Mouse (Mus musculus) adipocyte (in vitro differentiated cells): Measurements from ENCODE around the gene Doc2g.
A peak's percentile ranks its signal among the peaks of the same experiment; 100 is the strongest.

Source experiments
- DNase-seq: peaks from one replicate; pipeline ENCODE4 v3.0.0-alpha.2; 2016; ENCODE audit warnings: low spot score

Gene Doc2g

GRCm38 (mm10) chr19:3991562-3991961 is 11.6 kb upstream of the Doc2g start:
- no peak for DNase-seq

DNA sequence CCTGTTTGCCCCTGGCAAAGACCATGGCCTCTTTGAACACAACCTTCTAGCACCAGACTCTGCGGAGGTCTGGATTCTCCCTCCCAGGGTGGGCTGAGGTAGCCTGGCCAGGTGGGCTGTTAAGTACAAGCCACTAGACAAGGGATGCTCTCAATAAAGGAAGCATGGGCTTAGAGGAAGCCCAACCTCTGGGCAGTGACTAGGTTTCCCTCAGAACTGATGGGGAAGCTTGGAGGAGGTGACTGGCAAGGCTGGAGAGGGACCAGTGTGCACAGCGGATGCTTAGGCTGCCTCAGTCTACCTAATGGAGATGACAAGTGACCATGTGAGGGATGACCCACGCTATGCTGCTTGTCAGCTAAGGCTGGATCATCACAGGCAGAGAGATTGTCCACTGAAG is 11.1 kb upstream of the Doc2g start:
- DNase-seq: no peak

DNA sequence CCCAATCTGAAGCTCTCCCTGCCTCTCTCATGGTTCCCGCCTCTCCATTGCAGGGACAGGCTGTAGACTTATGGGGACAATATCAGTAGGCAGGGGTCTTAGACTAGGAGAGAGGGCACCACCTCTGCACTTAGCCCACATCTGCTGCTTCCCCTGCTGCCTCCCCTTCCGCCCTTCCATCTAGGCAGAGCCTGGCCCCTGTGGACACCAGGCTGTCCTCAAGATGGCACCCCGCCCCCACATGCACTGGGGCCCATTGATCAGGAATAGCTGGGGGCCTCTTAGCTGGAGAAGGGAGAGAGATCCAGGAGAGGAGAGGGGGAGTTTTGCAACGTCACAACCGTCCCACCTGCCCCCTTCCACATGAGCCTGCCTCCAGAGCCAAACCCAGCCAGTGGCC is 10.7 kb upstream of the Doc2g start, which contains the start of gene Tbx10:
Gene Tbx10, plus strand, starts transcription at position 337 of the 400 bp plus-strand sequence.
- DNase-seq: no peak

DNA sequence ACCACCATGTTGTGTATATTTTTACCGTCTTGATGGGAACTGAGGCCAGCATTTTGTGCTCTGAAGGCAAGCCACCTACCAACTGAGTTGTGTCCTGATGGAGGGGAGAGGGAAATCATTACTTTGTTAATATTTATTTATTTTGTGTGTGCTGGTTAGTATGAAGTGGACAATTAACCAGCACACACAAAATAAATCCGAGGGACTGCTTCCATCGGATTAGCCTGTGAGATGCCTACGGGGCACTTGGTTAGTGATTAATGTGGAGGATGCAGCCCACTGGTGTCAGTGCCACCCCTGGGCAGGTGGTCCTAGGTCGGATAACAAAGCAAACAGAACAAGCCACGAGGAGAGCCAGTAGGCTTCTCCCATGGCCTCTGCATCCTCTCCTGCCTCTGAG is 8.2 kb upstream of the Doc2g start:
- no peak for DNase-seq

GRCm38 (mm10) chr19:3995505-3995904 is 7.6 kb upstream of the Doc2g start:
- no peak for DNase-seq

GRCm38 (mm10) chr19:3996106-3996505 is 7.0 kb upstream of the Doc2g start:
- DNase-seq: no peak

- DNase-seq: no peak
Observed at GRCm38 (mm10) chr19:3996747-3997146, 6.4 kb upstream of the Doc2g start.

DNA sequence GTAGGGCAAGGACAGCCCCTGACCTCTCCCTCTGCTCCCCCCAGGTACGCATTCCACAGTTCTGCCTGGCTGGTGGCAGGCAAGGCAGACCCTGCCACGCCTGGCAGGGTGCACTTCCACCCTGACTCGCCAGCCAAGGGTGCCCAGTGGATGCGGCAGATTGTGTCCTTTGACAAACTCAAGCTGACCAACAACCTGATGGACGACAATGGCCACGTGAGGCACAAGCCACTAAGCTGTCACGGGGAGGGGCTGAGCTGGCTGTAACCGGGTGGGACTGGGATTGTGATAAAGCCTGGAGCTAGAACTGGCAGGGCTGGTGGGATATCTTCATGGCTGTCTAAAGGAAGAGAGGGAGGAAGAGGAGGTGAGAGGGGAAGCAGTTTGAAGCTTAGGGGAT is 5.9 kb upstream of the Doc2g start:
- DNase-seq: no peak

DNA sequence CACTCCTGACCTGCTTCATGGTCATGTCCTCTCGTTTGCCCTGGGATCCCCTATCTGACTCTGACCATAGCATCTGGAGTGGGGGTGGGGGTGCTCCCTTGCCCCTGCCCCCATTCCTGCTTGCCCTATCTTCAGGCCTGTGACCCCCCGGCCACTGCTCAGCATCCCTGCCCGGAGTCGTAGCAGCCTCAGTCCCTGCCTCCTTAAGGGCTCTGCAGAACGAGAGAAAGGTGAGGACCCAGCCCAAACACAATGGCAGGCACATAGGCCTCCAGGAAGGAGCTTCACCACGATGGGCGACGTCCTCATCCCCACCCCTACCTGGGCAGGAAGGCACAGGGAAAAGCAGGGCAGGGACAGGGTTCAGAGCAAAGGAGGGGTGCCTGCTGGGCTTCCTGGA is 4.8 kb upstream of the Doc2g start:
- no peak for DNase-seq

DNA sequence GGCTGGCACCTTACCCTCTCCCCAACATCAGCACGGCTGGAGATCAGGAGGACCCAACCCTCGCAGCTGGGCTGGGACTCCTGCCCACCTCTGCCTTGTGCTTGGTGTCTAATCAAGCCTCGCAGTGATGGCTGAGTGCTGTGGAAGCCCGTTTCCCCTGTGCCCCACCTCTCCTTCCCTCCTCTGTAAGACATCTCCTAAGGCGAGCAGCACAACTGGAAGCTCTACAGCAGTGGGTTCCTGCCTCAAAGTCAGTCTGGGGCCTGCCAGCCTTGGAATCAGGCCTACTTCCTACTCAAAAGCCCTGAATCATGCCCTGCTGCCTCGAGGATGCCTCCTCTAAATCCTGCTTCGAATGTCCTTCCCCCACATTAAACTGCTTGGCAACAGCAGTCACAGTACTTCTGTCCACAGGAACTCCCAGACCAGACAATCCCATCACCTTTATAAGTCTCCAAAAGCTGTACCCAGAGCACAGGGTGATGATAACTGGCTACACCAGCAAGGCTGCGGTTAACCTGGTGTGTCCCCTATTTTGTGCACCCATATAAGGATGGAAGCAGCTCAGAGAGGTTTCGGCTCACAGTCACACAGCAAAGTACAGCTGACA is 3.9 kb upstream of the Doc2g start:
- DNase-seq: no peak

GRCm38 (mm10) chr19:4000119-4000900 is 2.8 kb upstream of the Doc2g start, which contains the start of the genes Nudt8 and Gm49405:
TSS of gene Nudt8 (plus strand) at chr19:4000580.
TSS of gene Gm49405 (plus strand) at chr19:4000626.
- peak; percentile 99 for DNase-seq

- peak; percentile 28 for DNase-seq
Observed at GRCm38 (mm10) chr19:4000949-4001525, 2.1 kb upstream of the Doc2g start.

DNA sequence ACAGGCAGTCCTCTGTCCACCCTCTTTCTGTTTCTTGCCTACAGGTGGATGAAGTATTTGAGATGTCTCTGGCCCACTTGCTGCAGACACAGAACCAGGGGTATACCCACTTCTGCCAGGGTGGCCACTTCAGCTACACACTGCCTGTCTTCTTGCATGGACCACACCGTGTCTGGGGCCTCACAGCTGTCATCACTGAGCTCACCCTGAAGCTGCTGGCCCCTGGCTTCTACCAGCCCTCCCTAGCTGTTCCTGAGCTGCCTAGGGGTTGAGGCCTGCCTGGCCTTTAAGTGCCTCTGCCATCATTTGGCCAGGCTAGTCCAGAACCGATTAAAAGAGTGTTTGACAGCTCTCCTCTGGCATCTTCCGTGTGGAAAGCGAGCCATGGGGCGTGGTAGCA is 1.4 kb upstream of the Doc2g start:
- DNase-seq: peak; percentile 24

DNA sequence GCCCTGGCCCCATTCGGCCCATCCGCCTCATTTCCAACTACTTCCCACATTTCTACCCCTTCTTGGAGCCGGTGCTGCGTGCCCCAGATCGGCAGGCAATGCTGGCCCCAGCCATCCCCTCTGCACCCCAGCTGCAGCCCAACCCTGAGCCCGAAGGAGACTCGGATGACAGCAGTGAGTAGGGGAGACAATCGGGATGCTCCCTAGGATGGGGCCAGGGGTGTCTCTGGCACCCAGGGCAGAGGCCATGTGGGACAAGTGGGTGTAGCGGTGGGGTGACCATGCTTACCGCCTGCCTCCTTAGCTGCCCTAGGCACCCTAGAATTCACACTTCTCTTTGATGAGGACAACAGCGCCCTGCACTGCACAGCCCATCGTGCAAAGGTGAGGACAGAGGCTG is 528 bp downstream of the Doc2g start:
- DNase-seq: no peak

- no peak for DNase-seq
Observed at GRCm38 (mm10) chr19:4004331-4004730, 1.2 kb downstream of the Doc2g start.

GRCm38 (mm10) chr19:4005091-4005490 is 2.0 kb downstream of the Doc2g start:
- DNase-seq: no peak

- no peak for DNase-seq
Observed at GRCm38 (mm10) chr19:4005971-4006370, 2.9 kb downstream of the Doc2g start.

- DNase-seq: no peak
Observed at GRCm38 (mm10) chr19:4011086-4011485, 8.0 kb downstream of the Doc2g start.

DNA sequence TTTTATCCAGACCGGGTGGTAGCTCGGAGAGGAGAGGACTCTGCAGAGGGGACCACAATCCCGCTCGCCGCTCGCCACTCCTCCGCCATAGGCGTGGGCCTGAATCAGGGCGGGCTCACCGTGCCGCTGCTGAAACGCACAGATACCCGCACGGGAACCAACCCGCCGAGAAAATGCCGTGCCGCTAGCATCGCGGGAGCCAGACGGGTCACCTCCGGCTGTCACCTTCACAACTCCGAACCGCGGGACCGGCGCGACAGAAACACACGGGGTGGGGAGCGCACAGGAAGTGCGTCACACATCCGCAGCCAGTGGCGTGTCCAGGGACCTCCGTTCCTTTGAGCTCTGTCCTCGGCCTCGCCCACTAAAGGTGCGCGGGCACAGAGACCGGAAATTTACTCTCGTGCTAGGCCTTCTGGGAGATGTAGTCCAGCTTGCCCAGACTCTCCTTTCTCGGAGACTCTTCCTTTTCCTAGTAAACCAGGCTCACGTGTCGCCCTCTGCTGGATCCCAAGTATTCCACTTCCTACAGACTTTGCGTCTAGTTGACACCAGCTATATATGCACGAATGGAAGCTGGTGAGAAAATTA is 9.4 kb downstream of the Doc2g start, which contains the start of gene Ndufv1:
Gene Ndufv1, minus strand, starts transcription at position 375 of the 591 bp plus-strand sequence.
- peak; percentile 100 for DNase-seq

GRCm38 (mm10) chr19:4013066-4013465 is 10.0 kb downstream of the Doc2g start:
- no peak for DNase-seq

- DNase-seq: no peak
Observed at GRCm38 (mm10) chr19:4014802-4015201, 11.7 kb downstream of the Doc2g start.

GRCm38 (mm10) chr19:4015635-4016034 is 12.5 kb downstream of the Doc2g start:
- no peak for DNase-seq
